Mouse (Mus musculus): ENCODE data around the gene H1foo. TPM values are rescaled to one million over a fixed set of nuclear protein-coding genes. Genes with fewer than 3 reads are reported as not detected.

H1foo gene
- polyA plus RNA-seq, 1 experiment from 2014 or later = not detected

DNA sequence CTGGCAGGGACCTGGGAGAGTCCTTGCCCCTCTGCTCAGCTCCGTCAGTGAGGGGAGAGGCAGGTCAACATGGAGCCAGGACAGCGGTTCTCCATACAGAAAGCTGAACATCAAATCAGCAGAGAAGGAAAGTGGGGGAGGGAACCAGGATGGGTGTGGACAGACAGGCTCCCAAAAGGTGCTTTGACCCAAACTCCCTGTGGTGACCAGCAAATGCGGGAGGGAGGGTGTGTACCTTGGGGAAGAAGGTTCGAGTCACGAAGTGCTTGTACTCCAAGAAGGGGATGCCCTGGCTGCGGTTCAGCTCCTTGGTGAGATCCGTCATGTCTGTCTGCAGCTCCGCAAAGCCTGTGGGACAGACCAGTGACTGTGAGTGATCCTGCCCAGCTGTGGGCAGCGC is 18.9 kb downstream of the H1foo start:
- no peak for DNase-seq (ENCODE audit: low spot score, missing footprints)
- 76% methylated on average over 9 of the region's 9 CpGs for WGBS
- no peak for ATAC-seq (ENCODE audit: low FRiP score)
- Histone ChIP-seq H3K27ac (ENCODE audit: low read depth, low read length) (no peak overlapping the region), H3K36me3 (ENCODE audit: control insufficient read depth, insufficient read depth, low read length) (no peaks in the 10 kb centered on the region), H3K9ac (ENCODE audit: low read length) (no peak overlapping the region), H3K4me3 (ENCODE audit: low read depth, low read length) (no peak overlapping the region), H3K4me1 (ENCODE audit: control insufficient read depth, insufficient read depth, low read length) (peaks cover 3% of the 10 kb centered on the region), H3K27me3 (ENCODE audit: control insufficient read depth, insufficient read depth, low read length) (no peaks in the 10 kb centered on the region), H3K9me3 (ENCODE audit: control insufficient read depth, low read length) (no peaks in the 10 kb centered on the region), H3K4me2 (no peak overlapping the region)

DNA sequence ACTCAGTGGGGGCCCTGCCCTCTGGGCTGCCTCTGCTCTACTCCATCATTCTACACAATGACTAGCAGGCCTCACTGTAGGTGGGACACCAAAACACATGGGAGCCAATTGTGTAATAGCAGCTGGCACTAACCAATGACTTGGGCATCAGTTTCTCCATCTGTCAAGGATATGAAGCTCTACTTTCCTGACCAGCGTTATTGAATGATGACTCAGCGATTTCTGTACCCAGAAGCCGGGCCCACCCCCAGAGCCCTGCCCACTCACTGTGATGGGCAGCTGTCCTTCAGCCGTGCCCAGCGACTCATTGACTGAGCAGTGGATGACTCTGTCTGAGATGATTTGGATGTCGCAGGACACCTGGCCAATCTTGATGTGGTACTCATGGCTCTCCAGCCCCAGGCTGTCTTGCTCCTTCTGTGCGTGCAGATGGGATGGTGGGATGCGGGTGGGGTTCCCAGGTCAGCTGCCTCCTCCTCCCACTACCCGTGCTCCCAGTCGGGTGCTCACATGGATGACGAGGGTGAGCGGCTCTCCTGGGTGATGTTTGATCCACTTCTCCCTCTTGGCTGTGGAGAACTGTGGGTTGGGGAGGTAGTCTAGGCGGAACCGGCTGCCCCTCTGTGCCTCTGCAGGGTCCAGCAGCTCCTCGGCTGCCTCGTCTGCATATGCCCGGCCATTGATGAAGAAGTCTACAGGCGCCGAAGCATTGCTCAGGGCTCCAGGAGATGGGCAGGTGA is 21.7 kb downstream of the H1foo start:
- H3K4me1 ChIP-seq (ENCODE audit: control insufficient read depth, insufficient read depth, low read length) = peaks cover 3% of the 10 kb centered on the region
- no peaks in the 10 kb centered on the region for H3K36me3 ChIP-seq (ENCODE audit: control insufficient read depth, insufficient read depth, low read length)
- no peak overlapping the region for H3K4me2 ChIP-seq
- H3K27me3 ChIP-seq (ENCODE audit: control insufficient read depth, insufficient read depth, low read length) = no peaks in the 10 kb centered on the region
- H3K27ac ChIP-seq (ENCODE audit: low read depth, low read length) = no peak overlapping the region
- ATAC-seq (ENCODE audit: low FRiP score) (no peak), DNase-seq (ENCODE audit: low spot score, missing footprints) (no peak)
- H3K9ac ChIP-seq (ENCODE audit: low read length) = no peak overlapping the region
- 93% methylated on average over 19 of the region's 19 CpGs for WGBS
- no peak overlapping the region for H3K4me3 ChIP-seq (ENCODE audit: low read depth, low read length)
- H3K9me3 ChIP-seq (ENCODE audit: control insufficient read depth, low read length) = no peaks in the 10 kb centered on the region

DNA sequence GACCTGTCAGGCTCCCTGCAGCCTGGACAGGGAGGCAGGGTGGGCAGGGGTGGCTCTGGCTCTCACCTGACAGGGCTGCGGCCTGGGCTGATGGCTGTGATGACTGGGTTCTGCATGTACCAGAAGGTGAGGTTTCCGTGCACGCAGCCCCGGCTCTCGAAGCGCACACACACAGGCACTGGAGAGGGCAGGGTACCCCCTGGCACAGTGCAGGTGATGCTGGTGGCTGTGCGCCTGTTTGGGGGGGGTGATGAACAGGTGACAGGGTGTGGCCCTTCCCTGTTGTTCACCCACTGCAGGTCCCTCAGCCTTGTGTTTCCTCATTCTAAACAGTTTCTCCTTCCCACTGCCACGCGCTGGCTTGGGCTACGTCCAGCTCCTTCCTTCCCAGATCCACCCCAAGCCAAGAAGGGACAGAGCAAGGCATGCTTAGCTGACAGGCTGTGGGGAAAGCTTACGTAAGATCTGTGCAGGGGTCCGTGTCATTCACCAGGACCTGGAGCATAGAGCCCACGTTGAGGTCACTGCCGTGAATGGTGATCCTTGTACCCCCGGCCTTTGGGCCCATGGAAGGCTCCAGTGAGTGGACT is 22.6 kb downstream of the H1foo start:
- ATAC-seq (ENCODE audit: low FRiP score) = no peak
- Histone ChIP-seq H3K4me2 (no peak overlapping the region), H3K27ac (ENCODE audit: low read depth, low read length) (no peak overlapping the region), H3K27me3 (ENCODE audit: control insufficient read depth, insufficient read depth, low read length) (no peaks in the 10 kb centered on the region), H3K9ac (ENCODE audit: low read length) (no peak overlapping the region), H3K4me3 (ENCODE audit: low read depth, low read length) (no peak overlapping the region), H3K4me1 (ENCODE audit: control insufficient read depth, insufficient read depth, low read length) (peaks cover 3% of the 10 kb centered on the region), H3K9me3 (ENCODE audit: control insufficient read depth, low read length) (no peaks in the 10 kb centered on the region), H3K36me3 (ENCODE audit: control insufficient read depth, insufficient read depth, low read length) (no peaks in the 10 kb centered on the region)
- DNase-seq (ENCODE audit: low spot score, missing footprints) = no peak
- 93% methylated on average over 15 of the region's 15 CpGs for WGBS

DNA sequence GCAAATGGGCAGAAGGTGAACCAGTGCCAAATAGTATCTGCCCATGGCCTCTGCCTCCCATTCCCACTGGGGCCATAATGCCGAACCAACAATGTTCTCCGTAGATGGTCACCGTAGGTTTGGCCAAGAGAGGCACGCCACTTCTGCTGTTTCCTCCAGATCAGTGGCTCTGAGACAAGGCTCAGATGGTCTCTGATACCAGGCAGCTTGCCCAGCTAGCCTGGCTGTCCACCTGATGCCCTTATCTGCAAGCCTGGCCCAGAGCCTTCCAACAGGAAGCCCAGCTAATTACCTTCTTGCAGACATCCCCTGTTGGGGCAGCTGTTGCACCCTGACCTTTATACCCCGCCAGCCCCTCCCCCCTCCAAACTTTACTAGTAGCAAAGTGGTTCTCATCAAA is 23.3 kb downstream of the H1foo start:
- ATAC-seq (ENCODE audit: low FRiP score) (no peak), DNase-seq (ENCODE audit: low spot score, missing footprints) (no peak)
- Histone ChIP-seq H3K4me3 (ENCODE audit: low read depth, low read length) (no peak overlapping the region), H3K27ac (ENCODE audit: low read depth, low read length) (no peak overlapping the region), H3K4me2 (no peak overlapping the region), H3K36me3 (ENCODE audit: control insufficient read depth, insufficient read depth, low read length) (no peaks in the 10 kb centered on the region), H3K9me3 (ENCODE audit: control insufficient read depth, low read length) (no peaks in the 10 kb centered on the region), H3K4me1 (ENCODE audit: control insufficient read depth, insufficient read depth, low read length) (peaks cover 3% of the 10 kb centered on the region), H3K9ac (ENCODE audit: low read length) (no peak overlapping the region), H3K27me3 (ENCODE audit: control insufficient read depth, insufficient read depth, low read length) (no peaks in the 10 kb centered on the region)
- 89% methylated on average over 5 of the region's 5 CpGs for WGBS

DNA sequence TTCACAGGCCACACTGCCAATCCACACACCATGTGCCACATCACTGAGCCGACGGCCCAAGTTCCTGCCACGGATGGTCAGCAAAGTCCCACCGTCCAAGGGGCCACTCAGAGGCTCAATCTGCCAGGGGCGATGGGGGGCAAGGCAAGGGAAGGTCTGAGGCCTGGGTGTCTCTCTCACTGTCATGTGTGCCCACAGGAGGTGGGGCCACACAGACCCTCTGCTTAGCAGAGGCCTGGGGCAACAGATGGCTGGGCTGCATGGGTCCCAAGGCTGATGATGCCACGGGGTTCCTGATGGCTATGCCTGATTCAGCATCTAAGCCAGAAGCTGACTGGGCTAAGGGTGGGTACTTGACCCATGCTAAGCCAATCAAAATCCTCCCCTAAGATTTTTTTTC is 24.0 kb downstream of the H1foo start:
- peaks cover 3% of the 10 kb centered on the region for H3K4me1 ChIP-seq (ENCODE audit: control insufficient read depth, insufficient read depth, low read length)
- H3K27ac ChIP-seq (ENCODE audit: low read depth, low read length) = no peak overlapping the region
- ATAC-seq (ENCODE audit: low FRiP score) = no peak
- no peak overlapping the region for H3K4me3 ChIP-seq (ENCODE audit: low read depth, low read length)
- H3K36me3 ChIP-seq (ENCODE audit: control insufficient read depth, insufficient read depth, low read length) = no peaks in the 10 kb centered on the region
- 87% methylated on average over 6 of the region's 6 CpGs for WGBS
- H3K9ac ChIP-seq (ENCODE audit: low read length) = no peak overlapping the region
- no peak for DNase-seq (ENCODE audit: low spot score, missing footprints)
- H3K27me3 ChIP-seq (ENCODE audit: control insufficient read depth, insufficient read depth, low read length) = no peaks in the 10 kb centered on the region
- no peaks in the 10 kb centered on the region for H3K9me3 ChIP-seq (ENCODE audit: control insufficient read depth, low read length)
- no peak overlapping the region for H3K4me2 ChIP-seq

DNA sequence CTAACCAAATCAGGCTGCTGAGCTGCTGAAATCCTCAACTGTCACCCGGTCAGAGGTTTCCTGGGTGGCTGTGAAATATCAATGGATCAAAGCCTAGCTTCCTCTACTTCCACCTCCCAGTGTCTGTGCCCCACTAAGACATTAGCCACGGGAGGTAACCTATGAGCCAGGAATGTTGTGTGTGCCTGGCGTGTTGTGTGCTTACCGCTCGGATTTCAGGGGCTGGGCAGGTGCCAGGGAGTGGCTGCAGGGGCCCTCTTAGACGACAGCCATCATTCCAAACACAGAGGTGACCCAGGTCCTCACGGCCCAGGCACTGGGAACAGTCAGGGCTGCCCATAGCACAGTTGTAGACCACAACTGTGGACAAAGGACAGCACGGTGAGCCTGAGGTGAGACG is 24.4 kb downstream of the H1foo start:
- no peak for DNase-seq (ENCODE audit: low spot score, missing footprints)

DNA sequence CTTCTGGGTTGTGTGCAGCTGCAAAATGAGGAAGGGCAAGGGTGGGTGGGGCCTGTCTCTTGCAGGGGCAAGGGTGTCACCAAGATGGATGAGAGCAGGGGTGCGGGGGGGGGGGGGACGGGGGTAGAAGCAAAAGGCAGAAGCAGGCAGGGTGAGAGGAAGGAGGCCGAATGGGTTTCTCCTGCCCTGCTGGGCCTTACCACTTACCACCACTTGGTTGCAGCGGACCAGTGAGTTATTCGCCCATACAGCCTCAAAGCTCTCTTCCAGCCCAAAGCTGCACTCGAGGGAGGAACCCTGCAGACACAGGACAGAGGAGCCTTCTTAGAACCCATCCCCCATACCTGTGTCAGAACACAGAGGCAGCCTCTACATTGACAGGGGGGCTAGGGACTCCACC is 25.2 kb downstream of the H1foo start:
- no peak overlapping the region for H3K4me3 ChIP-seq (ENCODE audit: low read depth, low read length)
- no peaks in the 10 kb centered on the region for H3K27me3 ChIP-seq (ENCODE audit: control insufficient read depth, insufficient read depth, low read length)
- H3K9ac ChIP-seq (ENCODE audit: low read length) = no peak overlapping the region
- no peaks in the 10 kb centered on the region for H3K36me3 ChIP-seq (ENCODE audit: control insufficient read depth, insufficient read depth, low read length)
- no peak overlapping the region for H3K4me2 ChIP-seq
- ATAC-seq (ENCODE audit: low FRiP score) = no peak
- WGBS = 53% methylated on average over 3 of the region's 6 CpGs
- H3K4me1 ChIP-seq (ENCODE audit: control insufficient read depth, insufficient read depth, low read length) = peaks cover 3% of the 10 kb centered on the region
- H3K9me3 ChIP-seq (ENCODE audit: control insufficient read depth, low read length) = no peaks in the 10 kb centered on the region
- no peak overlapping the region for H3K27ac ChIP-seq (ENCODE audit: low read depth, low read length)
- DNase-seq (ENCODE audit: low spot score, missing footprints) = no peak

More for the DNA sequence above, 24.4 kb downstream of the H1foo start:
- Histone ChIP-seq H3K4me3 (ENCODE audit: low read depth, low read length) (no peak overlapping the region), H3K9ac (ENCODE audit: low read length) (no peak overlapping the region), H3K27me3 (ENCODE audit: control insufficient read depth, insufficient read depth, low read length) (no peaks in the 10 kb centered on the region), H3K4me1 (ENCODE audit: control insufficient read depth, insufficient read depth, low read length) (peaks cover 3% of the 10 kb centered on the region), H3K36me3 (ENCODE audit: control insufficient read depth, insufficient read depth, low read length) (no peaks in the 10 kb centered on the region), H3K27ac (ENCODE audit: low read depth, low read length) (no peak overlapping the region), H3K4me2 (no peak overlapping the region), H3K9me3 (ENCODE audit: control insufficient read depth, low read length) (no peaks in the 10 kb centered on the region)
- 79% methylated on average over 9 of the region's 9 CpGs for WGBS
- no peak for ATAC-seq (ENCODE audit: low FRiP score)

DNA sequence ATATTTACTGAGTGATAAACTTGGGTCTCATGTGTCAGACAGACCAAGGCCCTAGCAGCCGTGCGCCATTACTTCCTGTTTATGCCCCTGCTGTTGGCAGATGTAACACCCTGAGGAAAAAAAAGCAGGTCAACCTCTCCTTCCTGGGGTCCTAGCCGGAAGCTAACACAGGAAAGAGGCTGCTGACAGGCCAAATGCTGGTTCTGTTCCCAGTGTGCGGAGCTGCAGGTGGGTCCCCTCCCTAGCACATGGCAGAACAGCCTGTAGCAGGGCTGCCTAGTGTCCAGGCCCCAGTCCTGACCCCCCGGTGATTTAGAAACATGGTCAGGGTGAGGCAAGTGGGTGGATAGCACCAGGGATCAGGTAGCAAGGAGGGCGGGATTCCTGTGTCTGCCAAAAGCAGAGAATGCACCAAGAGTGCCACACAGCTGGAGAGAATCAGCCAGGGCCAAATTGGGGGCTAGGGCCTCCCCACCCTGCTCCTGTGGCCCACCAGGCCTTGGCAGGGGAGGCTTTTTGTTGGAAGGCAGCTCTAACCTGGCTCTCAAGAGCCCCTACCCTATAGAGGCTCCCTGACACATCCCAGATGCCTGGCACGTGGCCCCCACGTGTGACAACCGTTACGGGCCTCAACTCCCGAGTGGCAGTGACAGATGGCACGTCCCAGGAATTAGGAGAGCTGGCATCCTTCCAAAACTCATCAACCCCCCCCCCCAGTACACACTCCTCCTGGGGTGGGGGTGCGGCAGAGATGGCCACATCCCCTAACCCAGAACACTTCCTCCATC is 26.7 kb downstream of the H1foo start:
- ATAC-seq (ENCODE audit: low FRiP score) (no peak), DNase-seq (ENCODE audit: low spot score, missing footprints) (no peak)
- Histone ChIP-seq H3K27ac (ENCODE audit: low read depth, low read length) (no peak overlapping the region), H3K9me3 (ENCODE audit: control insufficient read depth, low read length) (no peaks in the 10 kb centered on the region), H3K27me3 (ENCODE audit: control insufficient read depth, insufficient read depth, low read length) (no peaks in the 10 kb centered on the region), H3K4me3 (ENCODE audit: low read depth, low read length) (no peak overlapping the region), H3K36me3 (ENCODE audit: control insufficient read depth, insufficient read depth, low read length) (no peaks in the 10 kb centered on the region), H3K4me1 (ENCODE audit: control insufficient read depth, insufficient read depth, low read length) (peaks cover 3% of the 10 kb centered on the region), H3K4me2 (no peak overlapping the region), H3K9ac (ENCODE audit: low read length) (no peak overlapping the region)
- 84% methylated on average over 13 of the region's 13 CpGs for whole genome bisulfite sequencing

DNA sequence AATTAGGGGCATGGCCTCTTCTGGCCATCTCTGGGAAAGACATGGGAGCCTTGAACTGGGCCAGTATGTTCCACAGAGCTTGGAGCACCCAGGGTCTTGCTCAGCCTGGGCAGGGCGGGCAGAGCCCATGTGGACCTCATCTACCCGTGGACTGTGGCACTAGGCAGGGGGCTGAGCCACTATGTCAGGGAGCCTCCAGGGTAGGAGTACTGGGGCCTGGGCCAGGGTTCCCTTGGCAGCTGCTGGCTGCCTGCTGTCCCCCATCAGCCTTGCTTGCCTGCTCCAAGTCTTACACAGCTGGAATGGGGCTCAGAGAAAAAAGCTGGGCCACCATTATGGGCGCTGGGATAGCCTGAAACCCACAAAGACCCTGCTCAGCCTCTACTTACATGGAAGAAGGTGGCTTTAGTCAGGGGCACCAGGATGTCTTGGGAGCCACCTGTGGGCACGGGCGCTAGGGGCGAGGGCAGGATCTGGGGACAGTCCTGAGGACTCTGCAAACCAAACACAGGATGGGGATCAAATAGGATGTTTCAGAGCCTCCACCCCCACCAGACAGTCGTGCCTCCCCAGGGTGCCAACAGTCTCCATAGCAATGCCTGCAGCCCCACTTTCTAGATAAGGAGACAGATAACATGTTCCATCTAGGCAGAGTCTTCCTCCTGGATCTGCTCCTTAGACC is 27.5 kb downstream of the H1foo start:
- no peak overlapping the region for H3K27ac ChIP-seq (ENCODE audit: low read depth, low read length)
- ATAC-seq (ENCODE audit: low FRiP score) (no peak), DNase-seq (ENCODE audit: low spot score, missing footprints) (no peak)
- peaks cover 3% of the 10 kb centered on the region for H3K4me1 ChIP-seq (ENCODE audit: control insufficient read depth, insufficient read depth, low read length)
- H3K9ac ChIP-seq (ENCODE audit: low read length) = no peak overlapping the region
- H3K4me3 ChIP-seq (ENCODE audit: low read depth, low read length) = no peak overlapping the region
- H3K4me2 ChIP-seq = no peak overlapping the region
- 82% methylated on average over 7 of the region's 7 CpGs for WGBS
- no peaks in the 10 kb centered on the region for H3K9me3 ChIP-seq (ENCODE audit: control insufficient read depth, low read length)
- no peaks in the 10 kb centered on the region for H3K36me3 ChIP-seq (ENCODE audit: control insufficient read depth, insufficient read depth, low read length)
- H3K27me3 ChIP-seq (ENCODE audit: control insufficient read depth, insufficient read depth, low read length) = no peaks in the 10 kb centered on the region
